Mouse (Mus musculus): ENCODE results near the gene Gdpd3.
"Not testable (repeated sequence)": the region's sequence is repeated elsewhere in the genome, so short reads cannot be mapped to it uniquely, and the experiment has no call there.

Gene Gdpd3

GRCm38 (mm10) chr7:126766201-126766600, at the start of gene Gdpd3:
Gene Gdpd3 (plus strand): TSS chr7:126766334.
- peak; percentile 39 for DNase-seq

- DNase-seq: no peak
Measured at GRCm38 (mm10) chr7:126717566-126717965, 48.6 kb upstream of the Gdpd3 start.

GRCm38 (mm10) chr7:126718787-126719337, 47.3 kb upstream of the Gdpd3 start:
- DNase-seq: no peak

GRCm38 (mm10) chr7:126721635-126722034, 44.5 kb upstream of the Gdpd3 start:
- DNase-seq: no peak

GRCm38 (mm10) chr7:126725077-126725476, 41.1 kb upstream of the Gdpd3 start:
- DNase-seq: no peak

GRCm38 (mm10) chr7:126725667-126726066, 40.5 kb upstream of the Gdpd3 start:
- DNase-seq: no peak

- DNase-seq: not testable (repeated sequence)
Measured at GRCm38 (mm10) chr7:126730256-126730789, 35.8 kb upstream of the Gdpd3 start.

GRCm38 (mm10) chr7:126736122-126736521, 30.0 kb upstream of the Gdpd3 start:
- no peak for DNase-seq

- DNase-seq: no peak
Measured at GRCm38 (mm10) chr7:126739551-126739950, 26.6 kb upstream of the Gdpd3 start.

- DNase-seq: no peak
Measured at GRCm38 (mm10) chr7:126740132-126740735, 25.9 kb upstream of the Gdpd3 start.

GRCm38 (mm10) chr7:126740977-126741376, 25.2 kb upstream of the Gdpd3 start:
- DNase-seq: no peak

- DNase-seq: no peak
Measured at GRCm38 (mm10) chr7:126741452-126741851, 24.7 kb upstream of the Gdpd3 start.

- no peak for DNase-seq
Measured at GRCm38 (mm10) chr7:126741964-126742482, 24.1 kb upstream of the Gdpd3 start.

GRCm38 (mm10) chr7:126746066-126746465, 20.1 kb upstream of the Gdpd3 start:
- no peak for DNase-seq

- DNase-seq: no peak
Measured at GRCm38 (mm10) chr7:126746798-126747197, 19.3 kb upstream of the Gdpd3 start.

- no peak for DNase-seq
Measured at GRCm38 (mm10) chr7:126748824-126749223, 17.3 kb upstream of the Gdpd3 start.

GRCm38 (mm10) chr7:126749582-126750343, 16.4 kb upstream of the Gdpd3 start:
- DNase-seq: no peak

- peak; percentile 82 for DNase-seq
Measured at GRCm38 (mm10) chr7:126754866-126755265, 11.3 kb upstream of the Gdpd3 start.

- DNase-seq: peak; percentile 55
Measured at GRCm38 (mm10) chr7:126758539-126758938, 7.6 kb upstream of the Gdpd3 start.

GRCm38 (mm10) chr7:126759050-126759671, 7.0 kb upstream of the Gdpd3 start, which contains the start of gene Mapk3:
Gene Mapk3 (plus strand): TSS chr7:126759601.
- DNase-seq: peak; percentile 93

GRCm38 (mm10) chr7:126759672-126760390, 6.3 kb upstream of the Gdpd3 start:
- DNase-seq: peak; percentile 85

- peak; percentile 85 for DNase-seq
Measured at GRCm38 (mm10) chr7:126760391-126760802, 5.7 kb upstream of the Gdpd3 start.
